Mouse (Mus musculus): ENCODE data around the gene 3110082I17Rik. TPM values are rescaled to one million over a fixed set of nuclear protein-coding genes. Genes with fewer than 3 reads are reported as not detected.
A peak's percentile ranks its signal among the peaks of the same experiment; 100 is the strongest.

The 3110082I17Rik gene
- polyA plus RNA-seq, 1 experiment from 2014 or later = 33.5 TPM

- Histone ChIP-seq H3K27me3 (replicated peaks) (no peaks in the 10 kb centered on the region), H3K27ac (no peak overlapping the region)
- 57% methylated on average over 3 of the region's 3 CpGs for WGBS (ENCODE audit: insufficient replicate concordance)
These were observed 150.4 kb downstream of the 3110082I17Rik start for GRCm38 (mm10) chr5:139309946-139310345.

More at GRCm38 (mm10) chr5:139309946-139310345, 150.4 kb downstream of the 3110082I17Rik start:
- no peak overlapping the region for H3K4me2 ChIP-seq
- no peaks in the 10 kb centered on the region for H3K9me3 ChIP-seq (replicated peaks)
- peaks cover 10% of the 10 kb centered on the region; the same call in 1 of the 2 replicates for H3K4me1 ChIP-seq
- H3K36me3 ChIP-seq = no peaks in the 10 kb centered on the region
- H3K4me3 ChIP-seq = no peak overlapping the region
- no peak overlapping the region for H3K9ac ChIP-seq
- ATAC-seq = no peak

MicroRNAs encoded within 50 kb of the gene (microRNA counts, 519-probe panel; counts per million panel counts)
- microRNA mmu-miR-339-3p (582 counts per million, percentile 70 among the panel's probes with 10 or more counts), microRNA mmu-miR-339-5p (582 counts per million, percentile 70 among the panel's probes with 10 or more counts)

Small RNA genes lying within 50 kb of the gene (microRNA-seq; reads per million reads assigned to microRNA genes)
- 1,185 reads per million, percentile 75 among the genes with 10 or more reads in this experiment for gene Mir339

Other genes with a start within 250 kb of the 3110082I17Rik start
- gene Get4, start 208.2 kb downstream of the 3110082I17Rik start, polyA plus RNA-seq (2016; fragmentation: Nextera tagmentation; extraction: Ambion mirVana) = 162 and 165 TPM in 2 replicates
- gene Adap1, start 134.9 kb downstream of the 3110082I17Rik start, polyA plus RNA-seq (2016; fragmentation: Nextera tagmentation; extraction: Ambion mirVana) = 6.7 and 7.3 TPM in 2 replicates
- 72.3 and 73.8 TPM in 2 replicates for gene Cox19, start 109.1 kb downstream of the 3110082I17Rik start, polyA plus RNA-seq (2016; fragmentation: Nextera tagmentation; extraction: Ambion mirVana)
- not detected in 2 replicates for gene Cyp2w1, start 107.9 kb downstream of the 3110082I17Rik start, polyA plus RNA-seq (2016; fragmentation: Nextera tagmentation; extraction: Ambion mirVana)
- 18.3 and 19.3 TPM in 2 replicates for gene Gpr146, start 82.8 kb downstream of the 3110082I17Rik start, polyA plus RNA-seq (2016; fragmentation: Nextera tagmentation; extraction: Ambion mirVana)
- 0.72 and 0.75 TPM in 2 replicates for gene C130050O18Rik, start 55.2 kb downstream of the 3110082I17Rik start, polyA plus RNA-seq (2016; fragmentation: Nextera tagmentation; extraction: Ambion mirVana)
- 0.39 and 0.51 TPM in 2 replicates for gene Gper1, start 37.4 kb downstream of the 3110082I17Rik start, polyA plus RNA-seq (2016; fragmentation: Nextera tagmentation; extraction: Ambion mirVana)
- gene Zfand2a, start 24.0 kb upstream of the 3110082I17Rik start, polyA plus RNA-seq (2016; fragmentation: Nextera tagmentation; extraction: Ambion mirVana) = 3.4 and 3.7 TPM in 2 replicates
- gene Uncx, start 83.0 kb upstream of the 3110082I17Rik start, polyA plus RNA-seq (2016; fragmentation: Nextera tagmentation; extraction: Ambion mirVana) = not detected in 2 replicates

All from liver, embryonic 12.5 days (tissue).